Mouse (Mus musculus): ENCODE measurements at regions not wholly inside any gene's neighbourhood (a gene's known extent, or its start where the extent isn't known, plus 50 kb on each side); places are given as distances from the start of the nearest gene placed in this dataset.

DNA sequence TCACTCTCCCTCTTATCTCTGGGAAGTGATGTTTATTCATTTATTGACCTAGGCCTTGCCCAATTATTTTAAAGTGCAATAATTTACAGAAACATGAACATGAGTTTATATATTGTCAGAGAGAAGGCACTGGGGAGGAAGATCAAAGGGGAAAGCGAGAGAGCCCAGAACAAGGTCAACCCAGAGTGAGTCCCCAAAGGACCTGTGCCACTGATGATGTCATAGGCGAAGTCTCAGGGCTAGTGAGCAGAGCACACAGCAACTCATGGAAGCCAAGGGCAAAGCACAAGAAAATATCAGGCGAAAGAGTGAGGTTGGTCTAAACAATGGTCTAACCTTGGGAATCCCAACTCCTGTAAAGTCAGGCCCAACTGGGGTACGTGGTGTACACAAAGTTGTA lies 126.4 kb upstream of the Ctnnb1 start:
- TF ChIP-seq CTCF (IDR thresholded peaks at IDR 0.05; ENCODE audit: low read depth, low read length) (no peak), POLR2A (IDR thresholded peaks at IDR 0.05; ENCODE audit: borderline replicate concordance, low read depth, low read length) (no peak)

All from bone marrow macrophage, adult 2 months (primary cell).